Comparison of ENCODE assay signal across 16 mouse cellular contexts in the genomic region with DNA sequence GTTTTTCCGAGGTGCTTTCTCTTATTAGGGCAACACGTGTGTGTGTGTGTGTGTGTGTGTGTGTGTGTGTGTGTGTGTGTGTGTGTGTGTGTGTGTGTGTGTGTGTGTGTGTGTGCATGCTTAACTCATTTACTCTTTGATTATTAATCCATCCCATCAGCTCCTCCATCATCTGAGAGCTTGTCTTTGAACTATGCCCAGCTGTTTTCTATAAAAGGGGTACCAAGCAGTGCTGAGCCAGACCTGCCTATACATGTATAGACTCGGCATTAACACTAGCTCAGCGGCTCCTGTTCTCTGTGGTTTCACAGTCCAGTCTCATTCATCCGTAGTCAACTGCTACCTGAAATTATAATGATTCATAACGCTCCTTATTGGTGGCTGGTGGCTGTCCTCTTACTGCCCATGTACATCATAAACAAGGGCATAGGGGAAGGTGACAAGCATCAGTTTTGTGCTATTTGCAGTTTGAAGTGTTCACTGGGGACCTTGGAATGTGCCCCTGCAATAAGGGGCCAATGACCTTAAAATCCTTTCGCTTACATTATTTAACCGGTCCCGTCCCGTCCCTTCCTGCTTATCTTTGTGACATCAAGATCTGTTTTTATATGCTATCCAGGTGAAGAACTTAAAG.
"Had no signal": no experiment of that assay in that cellular context is flagged by ENCODE, and none has a peak within 500 bp of the region (broad histone marks: within the 10 kb centered on the region; RNA-seq: fewer than 3 reads in every experiment).

No protein-coding gene starts in this region.

- DNase-seq: kidney, adult 8-10 months; kidney, postnatal 36 days; layer of hippocampus, adult 9-11 months; layer of hippocampus, postnatal 36 days; lung, postnatal 14 days; right cerebral cortex, adult 18-20 months; right cerebral cortex, postnatal 25 days; thymus, adult 18-20 months; thymus, postnatal 25 days had no signal

- H3K36me3 ChIP-seq: liver, embryonic 12.5 days; lung, embryonic 15.5 days; midbrain, embryonic 13.5 days had no signal

- H3K4me1 ChIP-seq: liver, embryonic 12.5 days; lung, embryonic 15.5 days; megakaryocyte, embryonic 14.5 days had no signal

- H3K27me3 ChIP-seq: liver, embryonic 12.5 days; lung, embryonic 15.5 days; megakaryocyte, embryonic 14.5 days; midbrain, embryonic 13.5 days had no signal

- H3K27ac ChIP-seq: kidney, postnatal 0 days; liver, embryonic 12.5 days; lung, embryonic 15.5 days; macrophage; midbrain, embryonic 13.5 days had no signal

- H3K4me3 ChIP-seq: liver, embryonic 12.5 days; lung, embryonic 15.5 days; megakaryocyte, embryonic 14.5 days; midbrain, embryonic 13.5 days had no signal

- H3K9me3 ChIP-seq: liver, embryonic 12.5 days; lung, embryonic 15.5 days; megakaryocyte, embryonic 14.5 days; midbrain, embryonic 13.5 days had no signal

- ATAC-seq: intestine, postnatal 0 days; liver, embryonic 12.5 days; midbrain, embryonic 13.5 days had no signal

- H3K9ac ChIP-seq: liver, embryonic 12.5 days; lung, embryonic 15.5 days; midbrain, embryonic 13.5 days had no signal

- H3K4me2 ChIP-seq: liver, embryonic 12.5 days; lung, embryonic 15.5 days; midbrain, embryonic 13.5 days had no signal
